Mouse (Mus musculus) CH12.LX (cell line): ENCODE results near the gene Pvalb. TPM values are rescaled to one million over a fixed set of nuclear protein-coding genes. Genes with fewer than 3 reads are reported as not detected.

Source experiments
- DNase-seq: peaks from one replicate; pipeline ENCODE4 v3.0.0-alpha.2; 2013; ENCODE audit errors: extremely low read depth
- H3K27ac ChIP-seq: 2 replicates; pipeline ENCODE4 v1.5.1; 2012; ENCODE audit warnings: low read depth, mild to moderate bottlenecking, control low read depth, moderate library complexity; ENCODE audit not compliant: insufficient read depth
- H3K27me3 ChIP-seq: replicated peaks from 2 replicates; pipeline ENCODE3; 2012; ENCODE audit warnings: inconsistent platforms
- H3K36me3 ChIP-seq, 2 experiments: replicated peaks in 1 of 2; 2 replicates each; pipeline versions ENCODE3 to v1.6.1; 2012; ENCODE audit warnings: inconsistent platforms in 1 of 2, low read length in 1 of 2, mild to moderate bottlenecking in 1 of 2, mixed read lengths in 1 of 2, moderate library complexity in 1 of 2; ENCODE audit not compliant: control insufficient read depth in 1 of 2, insufficient read depth in 1 of 2
- H3K4me1 ChIP-seq, 2 experiments: 2 replicates each; pipeline ENCODE4 v1.6.1; 2012; ENCODE audit warnings: inconsistent platforms in 1 of 2, moderate library complexity in 1 of 2; ENCODE audit not compliant: insufficient read depth in 2 of 2, control insufficient read depth in 1 of 2
- H3K4me2 ChIP-seq: 2 replicates; pipeline ENCODE4 v1.6.1; 2012; ENCODE audit warnings: low read depth, mild to moderate bottlenecking, control low read depth; ENCODE audit not compliant: poor library complexity, insufficient read depth, severe bottlenecking
- H3K4me3 ChIP-seq, 3 experiments: fragments of 150-350 bp in 1 of 3; sonication (generic) in 1 of 3; replicated peaks in 1 of 3; 2 replicates each; pipeline versions ENCODE3 to v1.5.1; 2011 to 2012; ENCODE audit warnings: low read depth in 2 of 3, low read length in 2 of 3, mild to moderate bottlenecking in 2 of 3, moderate library complexity in 2 of 3, control low read depth in 1 of 3, improper control_type of control experiment in 1 of 3, inconsistent platforms in 1 of 3, mixed read lengths in 1 of 3; ENCODE audit not compliant: poor library complexity in 1 of 3
- H3K79me2 ChIP-seq: replicated peaks from 2 replicates; pipeline ENCODE4 v1.6.1; 2012; ENCODE audit warnings: mild to moderate bottlenecking, moderate library complexity; ENCODE audit not compliant: control insufficient read depth, poor library complexity, insufficient read depth, severe bottlenecking; ENCODE audit errors: extremely low read depth
- H3K9ac ChIP-seq: 2 replicates; pipeline ENCODE4 v1.6.1; 2012; ENCODE audit warnings: low read depth, mild to moderate bottlenecking, control low read depth, moderate library complexity; ENCODE audit not compliant: insufficient read depth
- H3K9me3 ChIP-seq: replicated peaks from 2 replicates; pipeline ENCODE3; 2012; ENCODE audit warnings: low read length, inconsistent platforms, mixed read lengths
- BHLHE40 ChIP-seq: IDR thresholded peaks from 2 replicates; pipeline ENCODE4 v1.6.1; 2011; ENCODE audit warnings: mild to moderate bottlenecking, low read depth, low read length, improper control_type of control experiment
- CHD1 ChIP-seq: IDR thresholded peaks from 2 replicates; pipeline ENCODE4 v1.6.1; 2012; ENCODE audit warnings: low read depth, low read length, improper control_type of control experiment, inconsistent platforms
- CTCF ChIP-seq, 2 experiments: IDR thresholded peaks in 1 of 2; conservative IDR thresholded peaks in 1 of 2; 2 replicates each; pipeline ENCODE4 v1.5.1; 2011 to 2012; ENCODE audit warnings: low read depth in 2 of 2, low read length in 2 of 2, improper control_type of control experiment in 1 of 2, inconsistent platforms in 1 of 2, mild to moderate bottlenecking in 1 of 2, moderate library complexity in 1 of 2
- E2F4 ChIP-seq: IDR thresholded peaks from 2 replicates; pipeline ENCODE4 v1.6.1; 2011; ENCODE audit warnings: low read depth, low read length, improper control_type of control experiment; ENCODE audit not compliant: insufficient replicate concordance
- ELF1 ChIP-seq: IDR thresholded peaks from 2 replicates; pipeline ENCODE4 v1.6.1; 2014; ENCODE audit warnings: low read depth, mild to moderate bottlenecking, inconsistent platforms, low read length, improper control_type of control experiment
- EP300 ChIP-seq: IDR thresholded peaks from 2 replicates; pipeline ENCODE4 v1.6.1; 2011; ENCODE audit warnings: low read length, improper control_type of control experiment
- ETS1 ChIP-seq: conservative IDR thresholded peaks from 2 replicates; pipeline ENCODE4 v1.6.1; 2012; ENCODE audit warnings: low read depth, mild to moderate bottlenecking, inconsistent platforms, low read length, improper control_type of control experiment, moderate library complexity
- HCFC1 ChIP-seq: IDR thresholded peaks from 2 replicates; pipeline ENCODE4 v1.6.1; 2012; ENCODE audit warnings: low read depth, mild to moderate bottlenecking, inconsistent platforms, low read length, improper control_type of control experiment
- IRF4 ChIP-seq: IDR thresholded peaks from 2 replicates; pipeline ENCODE4 v1.6.1; 2014; ENCODE audit warnings: low read depth, mild to moderate bottlenecking, inconsistent platforms, low read length, improper control_type of control experiment
- JUN ChIP-seq: IDR thresholded peaks from 2 replicates; pipeline ENCODE4 v1.6.1; 2011; ENCODE audit warnings: low read depth, mild to moderate bottlenecking, low read length, improper control_type of control experiment, moderate library complexity; ENCODE audit not compliant: insufficient read depth
- JUND ChIP-seq: conservative IDR thresholded peaks from 2 replicates; pipeline ENCODE4 v1.6.1; 2011; ENCODE audit warnings: low read depth, low read length, improper control_type of control experiment
- KAT2A ChIP-seq: IDR thresholded peaks from 2 replicates; pipeline ENCODE4 v1.6.1; 2012; ENCODE audit warnings: low read length, improper control_type of control experiment, inconsistent platforms; ENCODE audit not compliant: insufficient replicate concordance
- MAX ChIP-seq: IDR thresholded peaks from 2 replicates; pipeline ENCODE4 v1.6.1; 2011; ENCODE audit warnings: low read length, improper control_type of control experiment
- MAZ ChIP-seq: IDR thresholded peaks from 2 replicates; pipeline ENCODE4 v1.6.1; 2012; ENCODE audit warnings: low read depth, mild to moderate bottlenecking, inconsistent platforms, low read length, improper control_type of control experiment, moderate library complexity
- MEF2A ChIP-seq: IDR thresholded peaks from 2 replicates; pipeline ENCODE4 v1.6.1; 2014; ENCODE audit warnings: low read depth, mild to moderate bottlenecking, inconsistent platforms, low read length, improper control_type of control experiment, borderline replicate concordance
- MXI1 ChIP-seq: IDR thresholded peaks from 2 replicates; pipeline ENCODE4 v1.6.1; 2011; ENCODE audit warnings: mild to moderate bottlenecking, low read depth, low read length, improper control_type of control experiment
- MYC ChIP-seq: IDR thresholded peaks from 2 replicates; pipeline ENCODE4 v1.6.1; 2011; ENCODE audit warnings: low read depth, mild to moderate bottlenecking, improper control_type of control experiment, low read length
- NELFE ChIP-seq: IDR thresholded peaks from 2 replicates; pipeline ENCODE4 v1.6.1; 2011; ENCODE audit warnings: low read depth, low read length, improper control_type of control experiment
- POLR2A ChIP-seq: IDR thresholded peaks from 2 replicates; pipeline ENCODE4 v1.6.1; 2011; ENCODE audit warnings: low read depth, mild to moderate bottlenecking, improper control_type of control experiment, low read length
- RAD21 ChIP-seq: IDR thresholded peaks from 2 replicates; pipeline ENCODE4 v1.6.1; 2011; ENCODE audit warnings: low read depth, mild to moderate bottlenecking, low read length, improper control_type of control experiment, moderate library complexity
- SIN3A ChIP-seq: IDR thresholded peaks from 2 replicates; pipeline ENCODE4 v1.6.1; 2012; ENCODE audit warnings: low read length, improper control_type of control experiment, inconsistent platforms
- TCF12 ChIP-seq: IDR thresholded peaks from 2 replicates; pipeline ENCODE4 v1.6.1; 2014; ENCODE audit warnings: low read depth, mild to moderate bottlenecking, inconsistent platforms, low read length, improper control_type of control experiment
- UBTF ChIP-seq: IDR thresholded peaks from 2 replicates; pipeline ENCODE4 v1.6.1; 2012; ENCODE audit warnings: low read depth, mild to moderate bottlenecking, inconsistent platforms, low read length, improper control_type of control experiment, moderate library complexity
- USF1 ChIP-seq: IDR thresholded peaks from 2 replicates; pipeline ENCODE4 v1.6.1; 2014; ENCODE audit warnings: low read depth, mild to moderate bottlenecking, inconsistent platforms, low read length, improper control_type of control experiment
- USF2 ChIP-seq: conservative IDR thresholded peaks from 2 replicates; pipeline ENCODE4 v1.6.1; 2011; ENCODE audit warnings: low read depth, low read length, improper control_type of control experiment
- ZC3H11A ChIP-seq: IDR thresholded peaks from 2 replicates; pipeline ENCODE4 v1.6.1; 2012; ENCODE audit warnings: low read depth, mild to moderate bottlenecking, inconsistent platforms, low read length, improper control_type of control experiment
- ZKSCAN1 ChIP-seq: IDR thresholded peaks from 2 replicates; pipeline ENCODE4 v1.6.1; 2012; ENCODE audit warnings: low read depth, inconsistent platforms, low read length, improper control_type of control experiment, borderline replicate concordance
- ZNF384 ChIP-seq: IDR thresholded peaks from 2 replicates; pipeline ENCODE4 v1.6.1; 2012; ENCODE audit warnings: low read depth, low read length, improper control_type of control experiment, inconsistent platforms
- dilution Hi-C: fragments of 300-500 bp; cut with MboI; formaldehyde crosslinking; loops from 2 replicates; pipeline ENCODE4 v1.14.3; 2020; ENCODE audit warnings: low sequenced_read_pairs; ENCODE audit not compliant: extremely low pct_unique_long_range_greater_than_20kb, extremely low pct_ligation_motif_present
- in situ Hi-C: fragments of 300-500 bp; cut with MboI; formaldehyde crosslinking; loops from 3 replicates; pipeline ENCODE4 v1.14.3; 2019; ENCODE audit warnings: low sequenced_read_pairs, low pct_ligation_motif_present, low pct_unique_long_range_greater_than_20kb, mixed read lengths
- polyA plus RNA-seq: library from polyadenylated mRNA; unstranded; fragments of >175 nt; gene quantifications from 2 replicates; pipeline ENCODE4 v1.2.1, GENCODE M21; 2012; ENCODE audit warnings: low read depth; ENCODE audit not compliant: insufficient read length
- total RNA-seq, 2 experiments: library from RNA; depleted of rRNA; stranded (reverse); fragments of 300-350 nt in 1 of 2; fragments of >200 nt in 1 of 2; gene quantifications; 2 replicates each; pipeline ENCODE4 v1.2.3; 2012 to 2014

Gene Pvalb
- total and polyA plus RNA-seq, 3 experiments = 11.4 to 16.4 (median 12.8) TPM

- H3K27ac ChIP-seq = peak overlapping the region; percentile 58
- H3K27me3 ChIP-seq = no peaks in the 10 kb centered on the region
- H3K36me3 ChIP-seq = no peaks in the 10 kb centered on the region
- peaks cover 36 to 53% of the 10 kb centered on the region in 2 experiments for H3K4me1 ChIP-seq
- dilution Hi-C loops (no loop called here), in situ Hi-C loops (loop anchor here (10.0 kb wide), 1 partner anchor 267 kb away; the partner anchor contains the start of gene Eif3d)
- DNase-seq = no peak
- no peak overlapping the region; the same call in 1 of the 2 replicates for H3K9ac ChIP-seq
- no peaks in the 10 kb centered on the region for H3K9me3 ChIP-seq
- no peaks in the 10 kb centered on the region for H3K79me2 ChIP-seq
- TF ChIP-seq POLR2A (0 out of 2 replicates have a peak, but pooled peaks have one; percentile 3), CHD1 (no peak)
- peak overlapping the region in 2 of 3 experiments; percentile 28 to 56 for H3K4me3 ChIP-seq
- no peak overlapping the region for H3K4me2 ChIP-seq
Measured at GRCm38 (mm10) chr15:78241335-78241734, 35.1 kb upstream of the Pvalb start.

GRCm38 (mm10) chr15:78239956-78240617 lies 33.9 kb upstream of the Pvalb start:
- peak overlapping the region in 1 of 3 experiments; percentile 56 for H3K4me3 ChIP-seq
- no peaks in the 10 kb centered on the region for H3K9me3 ChIP-seq
- H3K79me2 ChIP-seq = no peaks in the 10 kb centered on the region
- in situ Hi-C loops (loop anchor here (10.0 kb wide), 1 partner anchor 265 kb away; the partner anchor contains the start of gene Eif3d), dilution Hi-C loops (no loop called here)
- DNase-seq = peak; percentile 77
- no peak for TF ChIP-seq NELFE
- TF ChIP-seq ZNF384 = no peak
- peak; percentile 95 for TF ChIP-seq MYC
- no peak for TF ChIP-seq KAT2A
- peak; percentile 35; the same call in 1 of the 2 replicates for TF ChIP-seq ELF1
- TF ChIP-seq RAD21 = no peak
- TF ChIP-seq USF1 = peak; percentile 69
- TF ChIP-seq BHLHE40 = peak; percentile 97
- peak; percentile 72; the same call in 1 of the 2 replicates for TF ChIP-seq MXI1
- peak; percentile 59; the same call in 1 of the 2 replicates for TF ChIP-seq ETS1
- TF ChIP-seq EP300 = 0 out of 2 replicates have a peak, but pooled peaks have one; percentile 26
- TF ChIP-seq JUN = no peak
- TF ChIP-seq POLR2A = peak; percentile 64
- no peak for TF ChIP-seq JUND
- TF ChIP-seq ZKSCAN1 = no peak
- TF ChIP-seq E2F4 = no peak
- TF ChIP-seq UBTF = no peak
- peak; percentile 47; the same call in 1 of the 2 replicates for TF ChIP-seq TCF12
- no peak for TF ChIP-seq CHD1
- peak; percentile 34; the same call in 1 of the 2 replicates for TF ChIP-seq USF2
- no peak for TF ChIP-seq ZC3H11A
- no peak for TF ChIP-seq SIN3A
- TF ChIP-seq CTCF (conservative IDR thresholded peaks at IDR 0.05 in 1 of 2, IDR thresholded peaks at IDR 0.05 in 1 of 2; ENCODE audit: low read depth in 2 of 2, low read length in 2 of 2) = peak in 1 of 2 experiments; percentile 6; a peak in 1 of 4 replicates
- peak; percentile 90 for TF ChIP-seq MEF2A
- TF ChIP-seq MAX = peak; percentile 94
- TF ChIP-seq HCFC1 = no peak
- peak; percentile 46; the same call in 1 of the 2 replicates for TF ChIP-seq IRF4
- peak; percentile 38; the same call in 1 of the 2 replicates for TF ChIP-seq MAZ
- peak overlapping the region; percentile 24 for H3K9ac ChIP-seq
- peaks cover 36 to 54% of the 10 kb centered on the region in 2 experiments for H3K4me1 ChIP-seq
- H3K4me2 ChIP-seq = peak overlapping the region; percentile 4
- no peaks in the 10 kb centered on the region for H3K27me3 ChIP-seq
- H3K36me3 ChIP-seq = no peaks in the 10 kb centered on the region
- peak overlapping the region; percentile 83 for H3K27ac ChIP-seq
